Mouse (Mus musculus) lung, embryonic 16.5 days (tissue): Measurements from ENCODE around the gene B3galt6. TPM values are rescaled to one million over a fixed set of nuclear protein-coding genes. Genes with fewer than 3 reads are reported as not detected.

Experiments
- ATAC-seq: fragments of 200-750 bp; cut with Nextera tagmentation; 2 replicates; pipeline ENCODE4 v1.8.0; 2017; ENCODE audit warnings: low read depth, mild to moderate bottlenecking, moderate library complexity
- H3K27ac ChIP-seq: fragments of 300-500 bp; sonication (generic); 2 replicates; pipeline ENCODE4 v1.5.1; 2014; ENCODE audit warnings: mild to moderate bottlenecking, control low read depth, low read length
- H3K27me3 ChIP-seq: fragments of 300-500 bp; sonication (generic); 2 replicates; pipeline ENCODE4 v1.6.1; 2014; ENCODE audit warnings: low read depth, low read length, mixed read lengths; ENCODE audit not compliant: control insufficient read depth, insufficient read depth
- H3K36me3 ChIP-seq: fragments of 300-500 bp; sonication (generic); 2 replicates; pipeline ENCODE4 v1.6.1; 2014; ENCODE audit warnings: low read length; ENCODE audit not compliant: control insufficient read depth, insufficient read depth
- H3K4me1 ChIP-seq: fragments of 300-500 bp; sonication (generic); replicated peaks from 2 replicates; pipeline ENCODE4 v1.6.1; 2014; ENCODE audit warnings: low read length, mixed read lengths; ENCODE audit not compliant: control insufficient read depth, insufficient read depth
- H3K4me2 ChIP-seq: fragments of 300-500 bp; sonication (generic); 2 replicates; pipeline ENCODE4 v1.6.1; 2014; ENCODE audit warnings: low read depth, low read length, control low read depth
- H3K4me3 ChIP-seq: fragments of 300-500 bp; sonication (generic); 2 replicates; pipeline ENCODE4 v1.5.1; 2014; ENCODE audit warnings: mild to moderate bottlenecking, low read length, control low read depth
- H3K9ac ChIP-seq: fragments of 300-500 bp; sonication (generic); 2 replicates; pipeline ENCODE4 v1.6.1; 2014; ENCODE audit warnings: low read length, control low read depth
- H3K9me3 ChIP-seq: fragments of 300-500 bp; sonication (generic); 2 replicates; pipeline ENCODE4 v1.6.1; 2016; ENCODE audit warnings: low read length; ENCODE audit not compliant: control insufficient read depth
- whole genome bisulfite sequencing: fragments of 180-500 bp; shearing (Covaris S2); extraction: QIAGEN DNeasy Blood & Tissue Kit; methylation state at CpG from one replicate; pipeline ENCODE4 v1.1.7; 2014; 5-methylcytosine and 5-hydroxymethylcytosine counted together
- polyA plus RNA-seq: library from polyadenylated mRNA; unstranded; fragments of >200 nt; fragmentation: Nextera tagmentation; extraction: Ambion mirVana; gene quantifications from 2 replicates; pipeline ENCODE4 v1.2.1, GENCODE M21; 2015

The B3galt6 gene
- polyA plus RNA-seq, 1 experiment from 2014 or later, result 12.8 TPM

- H3K4me3 ChIP-seq, result peak within 1 kb of the TSS; percentile 93
- H3K36me3 ChIP-seq, result no peaks in the 10 kb centered on the region
- H3K4me2 ChIP-seq, result peak within 1 kb of the TSS; percentile 94
- H3K27me3 ChIP-seq, result no peaks in the 10 kb centered on the region
- H3K9ac ChIP-seq, result peak within 1 kb of the TSS; percentile 88
- peak within 1 kb of the TSS; percentile 90 for H3K27ac ChIP-seq
- ATAC-seq, result peak; percentile 98
- no peaks in the 10 kb centered on the region for H3K9me3 ChIP-seq
- WGBS, result under 1% methylated on average over 76 of the region's 85 CpGs
- H3K4me1 ChIP-seq, result peaks cover 13% of the 10 kb centered on the region
These were observed 48.8 kb downstream of the B3galt6 start, which contains the start of gene Ube2j2 for GRCm38 (mm10) chr4:155943534-155944249. Ube2j2 (plus strand) TSS chr4:155943831.

DNA sequence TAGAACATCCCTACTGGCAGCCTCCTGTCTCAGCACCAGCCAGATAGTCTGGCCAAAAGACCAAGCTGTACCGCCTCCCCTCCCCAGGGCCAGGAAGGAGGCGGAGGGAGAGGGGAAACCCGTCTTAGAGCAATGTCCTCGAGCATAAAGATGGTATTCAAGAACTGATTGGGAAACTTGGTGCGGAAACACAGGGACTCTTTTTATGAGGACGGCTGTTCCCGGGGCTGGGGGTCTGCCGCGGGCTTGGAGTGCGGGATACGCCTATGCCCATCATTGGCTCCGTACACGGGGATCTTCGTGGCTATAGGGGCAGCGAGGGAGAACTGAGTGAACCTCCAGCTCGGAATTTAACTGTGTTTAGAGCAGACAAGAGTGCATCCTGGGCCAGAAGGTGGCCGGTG is 49.4 kb downstream of the B3galt6 start:
- peak; percentile 27 for ATAC-seq
- H3K36me3 ChIP-seq, result no peaks in the 10 kb centered on the region
- WGBS, result under 1% methylated on average over 17 of the region's 17 CpGs

More for the DNA sequence above, 49.4 kb downstream of the B3galt6 start:
- Histone ChIP-seq H3K9ac (peak overlapping the region; percentile 88), H3K4me3 (peak overlapping the region; percentile 93), H3K27ac (peak overlapping the region; percentile 90), H3K4me1 (peaks cover 13% of the 10 kb centered on the region), H3K27me3 (no peaks in the 10 kb centered on the region), H3K9me3 (no peaks in the 10 kb centered on the region), H3K4me2 (peak overlapping the region; percentile 94)

Other genes with a start within 250 kb of the B3galt6 start
- 68.4 and 73.3 TPM in 2 replicates for gene Atad3a, start 231.6 kb downstream of the B3galt6 start, polyA plus RNA-seq
- gene Vwa1, start 218.0 kb downstream of the B3galt6 start, polyA plus RNA-seq, result 7.5 and 8.6 TPM in 2 replicates
- gene Tmem88b, start 206.8 kb downstream of the B3galt6 start, polyA plus RNA-seq, result 0.15 and 0.21 TPM in 2 replicates
- 0.69 and 1.0 TPM in 2 replicates for gene Ankrd65, start 202.2 kb downstream of the B3galt6 start, polyA plus RNA-seq
- gene Mrpl20, start 189.8 kb downstream of the B3galt6 start, polyA plus RNA-seq, result 177 and 194 TPM in 2 replicates
- 179 and 185 TPM in 2 replicates for gene Ccnl2, start 180.2 kb downstream of the B3galt6 start, polyA plus RNA-seq
- gene Aurkaip1, start 161.4 kb downstream of the B3galt6 start, polyA plus RNA-seq, result 141 and 146 TPM in 2 replicates
- gene Mxra8, start 153.0 kb downstream of the B3galt6 start, polyA plus RNA-seq, result 246 and 255 TPM in 2 replicates
- 4.5 and 6.0 TPM in 2 replicates for gene Dvl1, start 145.2 kb downstream of the B3galt6 start, polyA plus RNA-seq
- gene Tas1r3, start 129.3 kb downstream of the B3galt6 start, polyA plus RNA-seq, result 0.24 and 0.30 TPM in 2 replicates
- 15.6 and 16.4 TPM in 2 replicates for gene Cptp, start 123.2 kb downstream of the B3galt6 start, polyA plus RNA-seq
- 74.2 and 75.8 TPM in 2 replicates for gene Ints11, start 123.1 kb downstream of the B3galt6 start, polyA plus RNA-seq
- gene Pusl1, start 100.9 kb downstream of the B3galt6 start, polyA plus RNA-seq, result 39.7 and 43.2 TPM in 2 replicates
- gene Acap3, start 100.8 kb downstream of the B3galt6 start, polyA plus RNA-seq, result 17.5 and 20.0 TPM in 2 replicates
- 77.2 and 86.4 TPM in 2 replicates for gene Ube2j2, start 48.8 kb downstream of the B3galt6 start, polyA plus RNA-seq
- gene C1qtnf12, start 30.3 kb downstream of the B3galt6 start, polyA plus RNA-seq, result 37.2 and 39.3 TPM in 2 replicates
- gene Sdf4, start 223 bp upstream of the B3galt6 start, polyA plus RNA-seq, result 156 and 162 TPM in 2 replicates
- gene Tnfrsf4, start 21.2 kb upstream of the B3galt6 start, polyA plus RNA-seq, result 1.1 and 2.4 TPM in 2 replicates
- 1.5 and 2.3 TPM in 2 replicates for gene Tnfrsf18, start 33.5 kb upstream of the B3galt6 start, polyA plus RNA-seq
- gene Ttll10, start 66.8 kb upstream of the B3galt6 start, polyA plus RNA-seq, result 2.8 and 4.0 TPM in 2 replicates
- gene 9430015G10Rik, start 117.3 kb upstream of the B3galt6 start, polyA plus RNA-seq, result 37.9 and 42.0 TPM in 2 replicates
- gene Rnf223, start 137.9 kb upstream of the B3galt6 start, polyA plus RNA-seq, result 0.24 and 0.33 TPM in 2 replicates
- gene Agrn, start 204.8 kb upstream of the B3galt6 start, polyA plus RNA-seq, result 85.6 and 86.5 TPM in 2 replicates
- 1.7 and 3.1 TPM in 2 replicates for gene Isg15, start 208.2 kb upstream of the B3galt6 start, polyA plus RNA-seq
- 2.9 and 3.4 TPM in 2 replicates for gene AW011738, start 210.7 kb upstream of the B3galt6 start, polyA plus RNA-seq
- 0.45 and 0.91 TPM in 2 replicates for gene Perm1, start 223.2 kb upstream of the B3galt6 start, polyA plus RNA-seq
- 18.5 and 22.8 TPM in 2 replicates for gene Plekhn1, start 242.2 kb upstream of the B3galt6 start, polyA plus RNA-seq
- 51.3 and 51.6 TPM in 2 replicates for gene Noc2l, start 243.4 kb upstream of the B3galt6 start, polyA plus RNA-seq